Mouse (Mus musculus) bone marrow, adult 2 months (tissue): Measurements from ENCODE around the gene Pxmp4. TPM values are rescaled to one million over a fixed set of nuclear protein-coding genes. Genes with fewer than 3 reads are reported as not detected.
A peak's percentile ranks its signal among the peaks of the same experiment; 100 is the strongest.

Experiments
- H3K27ac ChIP-seq: fragments of 200-500 bp; 2 replicates; pipeline ENCODE4 v1.5.1; 2012; ENCODE audit warnings: low read depth, mild to moderate bottlenecking, control low read depth, inconsistent platforms, low read length; ENCODE audit not compliant: control insufficient read depth, poor library complexity, insufficient read depth
- H3K4me1 ChIP-seq: fragments of 200-500 bp; 2 replicates; pipeline ENCODE4 v1.6.1; 2011; ENCODE audit warnings: low read length; ENCODE audit not compliant: control insufficient read depth, insufficient read depth
- H3K4me3 ChIP-seq: fragments of 200-500 bp; replicated peaks from 2 replicates; pipeline ENCODE3; 2011; ENCODE audit warnings: mild to moderate bottlenecking, low read depth, low read length, control low read depth; ENCODE audit not compliant: control insufficient read depth
- CTCF ChIP-seq: fragments of 200-500 bp; IDR thresholded peaks from 2 replicates; pipeline ENCODE4 v1.5.1; 2011; ENCODE audit warnings: low read length, control low read depth; ENCODE audit not compliant: control insufficient read depth, insufficient read depth
- POLR2A ChIP-seq: fragments of 200-500 bp; IDR thresholded peaks from 2 replicates; pipeline ENCODE4 v1.6.1; 2011; ENCODE audit warnings: low read depth, mild to moderate bottlenecking, control low read depth, low read length, borderline replicate concordance; ENCODE audit not compliant: control insufficient read depth
- WGBS: fragments of 180-500 bp; shearing (Covaris S2); methylation state at CpG from one replicate; pipeline ENCODE4 v1.1.7; 2018; 5-methylcytosine and 5-hydroxymethylcytosine counted together
- polyA plus RNA-seq: library from polyadenylated mRNA; stranded (reverse); fragments of >200 nt; gene quantifications from 2 replicates; pipeline ENCODE4 v1.2.4, GENCODE M21; 2011; ENCODE audit warnings: low replicate concordance; ENCODE audit not compliant: missing spikeins, insufficient read depth, insufficient read length

Gene Pxmp4
- polyA plus RNA-seq, 1 experiment: 11.3 TPM

DNA sequence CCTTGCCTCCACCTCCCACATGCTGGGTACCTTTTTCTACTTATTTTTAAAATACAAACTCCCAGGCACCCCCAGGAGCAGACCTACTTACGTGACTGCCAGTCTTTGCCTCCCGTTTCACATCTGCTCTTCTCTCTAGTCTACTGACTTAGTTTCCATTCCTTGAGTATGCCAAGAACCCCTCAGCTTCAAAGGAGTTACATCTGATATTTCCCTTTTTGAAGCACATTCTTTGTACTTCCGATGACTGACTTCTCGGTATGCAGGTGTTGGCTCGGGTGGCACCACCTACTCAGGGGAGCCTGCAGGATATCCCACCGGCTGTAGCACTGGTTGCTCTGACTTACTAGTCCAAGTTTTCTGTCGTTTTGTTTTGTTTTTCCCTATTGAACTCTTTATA, 648 bp upstream of the Pxmp4 start:
- H3K4me1 ChIP-seq: no peaks in the 10 kb centered on the region; the same call in 1 of the 2 replicates
- H3K27ac ChIP-seq: peak overlapping the region; percentile 35; the same call in 1 of the 2 replicates
- peak overlapping the region; percentile 30 for H3K4me3 ChIP-seq
- 3% methylated on average over 7 of the region's 7 CpGs for WGBS
- TF ChIP-seq CTCF (no peak), POLR2A (no peak)

DNA sequence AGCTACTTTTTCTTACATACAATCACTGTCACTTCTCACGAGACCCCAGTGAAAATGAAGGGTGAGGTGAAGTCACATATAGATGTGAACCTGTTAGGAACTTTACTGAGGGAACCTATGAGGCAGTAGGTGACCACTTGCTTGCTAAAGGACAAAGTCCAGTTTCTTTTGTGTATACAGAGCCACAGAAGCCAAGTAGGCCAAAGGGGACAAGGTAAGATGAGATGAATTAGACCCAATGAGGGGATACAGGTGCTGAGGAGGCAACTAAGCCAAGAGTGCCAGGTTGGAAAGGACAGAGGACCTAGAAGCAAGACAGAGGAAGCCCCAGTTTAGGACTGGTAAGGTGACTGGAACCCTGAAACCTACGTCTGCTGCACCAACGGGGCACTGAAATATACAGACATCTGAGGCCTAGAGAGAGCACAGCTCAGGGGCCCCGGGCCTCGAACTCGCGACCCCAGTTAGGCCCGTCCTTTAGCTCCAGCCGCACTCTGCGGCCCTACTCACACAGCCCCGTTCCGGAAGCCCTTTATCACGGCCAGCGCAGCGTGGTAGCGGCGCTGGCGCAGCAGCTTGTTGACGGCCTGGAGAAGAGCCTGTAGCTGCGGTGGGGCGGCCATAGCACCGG, 386 bp downstream of the Pxmp4 start:
- no peaks in the 10 kb centered on the region; the same call in 1 of the 2 replicates for H3K4me1 ChIP-seq
- peak overlapping the region; percentile 88 for H3K4me3 ChIP-seq
- peak overlapping the region; percentile 87 for H3K27ac ChIP-seq
- TF ChIP-seq POLR2A (no peak), CTCF (no peak)
- 4% methylated on average over 22 of the region's 22 CpGs for WGBS

DNA sequence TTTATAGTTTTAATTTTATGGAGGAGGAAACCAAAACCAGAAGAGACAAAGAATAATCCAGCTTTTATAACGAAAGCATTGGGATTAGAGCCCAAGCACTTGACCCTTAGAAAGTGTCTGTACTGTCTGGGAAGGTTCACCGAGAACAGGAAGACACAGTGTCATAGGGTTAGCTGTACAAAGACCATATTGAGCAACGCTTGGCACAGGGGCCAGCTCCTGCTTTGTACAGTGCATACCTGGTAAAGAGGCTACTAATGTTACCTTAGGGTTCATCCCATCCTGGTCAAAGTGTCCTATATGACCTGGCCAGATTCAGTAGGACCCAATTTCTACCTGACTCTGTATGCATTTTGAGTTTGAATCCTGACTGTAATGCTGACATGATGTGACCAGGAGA, 2.2 kb downstream of the Pxmp4 start:
- H3K27ac ChIP-seq: no peak overlapping the region
- H3K4me1 ChIP-seq: no peaks in the 10 kb centered on the region; the same call in 1 of the 2 replicates
- TF ChIP-seq POLR2A: no peak
- TF ChIP-seq CTCF: no peak

DNA sequence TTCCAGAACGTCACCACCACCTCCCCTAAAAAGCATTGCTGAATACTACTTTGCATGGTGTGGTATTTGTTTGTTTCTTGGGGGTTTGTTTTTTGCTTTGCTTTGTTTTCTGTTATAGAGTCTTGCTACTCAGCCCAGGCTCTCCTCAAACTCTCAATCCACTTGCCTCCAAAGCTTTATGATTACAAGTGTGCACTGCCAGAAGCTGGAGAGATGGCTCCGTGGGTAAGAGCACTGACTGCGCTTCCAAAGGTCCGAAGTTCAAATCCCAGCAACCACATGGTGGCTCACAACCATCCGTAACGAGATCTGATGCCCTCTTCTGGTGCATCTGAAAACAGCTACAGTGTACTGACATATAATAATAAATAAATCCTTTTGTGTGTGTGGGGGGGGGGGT, 2.9 kb downstream of the Pxmp4 start:
- 81% methylated on average over 6 of the region's 6 CpGs for WGBS
- TF ChIP-seq POLR2A: no peak
- no peak for TF ChIP-seq CTCF
- H3K27ac ChIP-seq: no peak overlapping the region
- H3K4me3 ChIP-seq: no peak overlapping the region
- H3K4me1 ChIP-seq: no peaks in the 10 kb centered on the region; the same call in 1 of the 2 replicates

More for the DNA sequence above, 2.2 kb downstream of the Pxmp4 start:
- no peak overlapping the region for H3K4me3 ChIP-seq
- WGBS: 54% methylated on average over 3 of the region's 3 CpGs

DNA sequence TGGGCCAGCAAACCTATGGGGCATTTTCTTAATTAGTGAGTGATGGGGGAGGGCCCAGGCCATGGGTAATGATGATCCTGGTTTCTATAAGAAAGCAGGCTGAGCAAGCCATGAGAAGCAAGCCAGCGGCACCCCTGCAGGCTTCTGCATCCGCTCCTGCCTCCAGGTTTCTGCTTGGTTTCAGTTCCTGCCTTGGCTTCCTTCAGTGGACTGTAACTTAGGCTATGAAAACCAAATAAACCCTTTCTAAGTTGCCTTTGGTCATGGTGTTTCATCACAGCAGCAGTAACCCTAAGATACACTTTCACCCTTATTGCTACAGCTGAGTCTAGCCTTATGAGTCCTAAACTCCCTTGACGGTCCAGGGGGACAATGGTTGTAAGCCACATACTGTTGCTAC, 6.1 kb downstream of the Pxmp4 start:
- 59% methylated on average over 3 of the region's 3 CpGs for WGBS
- Histone ChIP-seq H3K4me1 (no peaks in the 10 kb centered on the region; the same call in 1 of the 2 replicates), H3K4me3 (no peak overlapping the region), H3K27ac (no peak overlapping the region)
- no peak for TF ChIP-seq POLR2A
- no peak for TF ChIP-seq CTCF

DNA sequence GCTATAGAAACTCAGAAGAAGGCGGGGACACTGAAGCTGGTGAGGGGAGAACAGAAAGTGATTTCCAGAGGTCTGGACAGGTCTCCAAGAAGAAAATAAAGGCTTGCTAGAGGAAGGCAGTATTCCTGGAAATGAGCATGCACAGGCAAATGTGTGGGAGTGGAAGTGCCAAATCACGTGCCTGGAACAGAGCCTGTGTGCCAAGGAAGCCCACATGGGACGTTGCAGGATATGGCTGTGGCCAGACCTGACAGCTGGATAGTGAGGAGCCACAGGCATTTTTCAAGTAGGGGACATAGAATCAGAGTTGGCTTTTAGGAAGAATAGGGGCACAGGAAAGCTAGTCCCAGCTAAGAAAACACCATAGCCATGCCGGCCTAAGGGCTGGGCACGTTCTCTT, 7.7 kb downstream of the Pxmp4 start:
- H3K4me1 ChIP-seq: no peaks in the 10 kb centered on the region
- no peak overlapping the region for H3K4me3 ChIP-seq
- no peak overlapping the region for H3K27ac ChIP-seq
- 82% methylated on average over 5 of the region's 5 CpGs for WGBS
- TF ChIP-seq POLR2A (no peak), CTCF (no peak)

DNA sequence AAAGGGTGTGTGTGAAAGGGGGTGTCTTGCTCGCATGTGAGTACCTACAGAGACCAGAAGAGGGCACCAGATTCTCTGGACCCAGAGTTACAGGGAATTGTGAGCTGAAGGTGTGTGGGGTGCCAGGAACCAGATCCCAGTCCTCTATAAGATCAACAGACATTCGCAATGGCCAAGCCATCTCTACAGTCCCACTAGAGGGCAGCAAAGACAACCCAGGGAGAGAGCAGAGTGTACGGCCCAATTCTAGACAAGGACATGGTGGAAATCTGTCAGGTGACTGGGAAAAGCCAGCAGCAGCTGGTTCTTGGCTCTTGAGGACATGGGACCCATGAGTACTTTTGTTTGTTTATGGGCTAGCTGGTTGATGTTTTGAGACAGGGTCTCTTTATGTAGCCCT, 10.5 kb downstream of the Pxmp4 start:
- WGBS: 72% methylated on average over 3 of the region's 3 CpGs
- no peak overlapping the region for H3K4me3 ChIP-seq
- TF ChIP-seq CTCF: peak; percentile 80
- TF ChIP-seq POLR2A: no peak
- H3K4me1 ChIP-seq: no peaks in the 10 kb centered on the region
- H3K27ac ChIP-seq: no peak overlapping the region

DNA sequence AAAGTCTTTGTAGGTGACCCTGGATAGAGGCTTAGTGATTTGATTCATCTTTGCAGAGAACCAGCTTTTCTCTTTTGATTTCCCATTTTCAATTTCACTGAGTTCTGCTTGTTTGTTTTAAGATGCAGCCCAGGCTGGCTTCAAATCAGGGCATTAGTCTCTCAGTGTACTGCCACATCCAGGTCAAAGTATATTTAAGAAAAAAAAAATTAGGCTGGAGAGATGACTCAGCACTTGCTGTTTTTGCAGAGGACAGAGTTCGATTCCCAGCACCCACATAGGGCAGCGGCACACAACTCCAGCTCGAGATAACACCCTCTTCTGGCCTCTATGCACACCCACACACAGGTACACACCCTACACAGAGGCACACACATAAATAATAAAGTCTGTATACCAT, 12.3 kb downstream of the Pxmp4 start:
- 81% methylated on average over 3 of the region's 3 CpGs for WGBS
- Histone ChIP-seq H3K27ac (no peak overlapping the region), H3K4me3 (no peak overlapping the region), H3K4me1 (no peaks in the 10 kb centered on the region)
- TF ChIP-seq POLR2A: no peak

DNA sequence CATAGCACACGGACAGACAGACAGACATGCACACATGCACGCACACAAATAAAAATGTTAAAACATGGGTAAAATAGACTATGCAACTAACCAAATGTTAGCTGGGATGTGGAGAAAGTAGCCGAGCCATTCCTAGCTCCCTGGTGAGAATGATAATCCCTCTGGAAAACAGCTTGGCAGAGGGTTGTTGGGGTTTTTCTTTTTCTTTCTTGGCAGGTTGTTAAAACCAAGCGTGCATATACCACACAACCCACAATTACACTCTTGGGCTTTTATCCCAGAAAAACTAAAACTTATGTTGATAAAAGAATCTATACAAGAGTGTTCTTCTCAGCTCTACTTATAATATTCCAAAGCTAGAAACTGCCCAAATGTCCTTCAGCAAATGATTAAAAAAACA, 14.5 kb downstream of the Pxmp4 start:
- no peak overlapping the region for H3K4me3 ChIP-seq
- no peak overlapping the region for H3K27ac ChIP-seq
- TF ChIP-seq CTCF (no peak), POLR2A (no peak)
- no peaks in the 10 kb centered on the region for H3K4me1 ChIP-seq
- WGBS: 88% methylated on average over 4 of the region's 4 CpGs
